Mouse (Mus musculus): Measurements from ENCODE around the gene Dhx30. TPM values are rescaled to one million over a fixed set of nuclear protein-coding genes. Genes with fewer than 3 reads are reported as not detected.

The Dhx30 gene
- 172 and 186 TPM in 2 replicates for polyA plus RNA-seq (2012; rRNA removed)

GRCm38 (mm10) chr9:110117779-110118139 lies at the start of gene Dhx30:
Dhx30 (minus strand) TSS chr9:110117830.

GRCm38 (mm10) chr9:110116977-110117778 lies 452 bp downstream of the Dhx30 start, which contains the start of gene Smarcc1:
Smarcc1 (plus strand) TSS chr9:110117708.

Other genes starting within 250 kb of the Dhx30 start
- 37.1 and 39.4 TPM in 2 replicates for gene Cdc25a, start 242.3 kb downstream of the Dhx30 start, polyA plus RNA-seq (2012; rRNA removed)
- gene Map4, start 186.4 kb downstream of the Dhx30 start, polyA plus RNA-seq (2012; rRNA removed), result 109 TPM in 2 replicates
- 102 and 114 TPM in 2 replicates for gene Smarcc1, start 122 bp downstream of the Dhx30 start, polyA plus RNA-seq (2012; rRNA removed)
- gene Cspg5, start 126.0 kb upstream of the Dhx30 start, polyA plus RNA-seq (2012; rRNA removed), result 12.4 and 22.4 TPM in 2 replicates
- 46.1 and 50.4 TPM in 2 replicates for gene Elp6, start 187.3 kb upstream of the Dhx30 start, polyA plus RNA-seq (2012; rRNA removed)
- 17.8 and 24.7 TPM in 2 replicates for gene Scap, start 215.5 kb upstream of the Dhx30 start, polyA plus RNA-seq (2012; rRNA removed)

All from central nervous system, embryonic 11.5 days (tissue).